Comparison of ENCODE assay signal across 8 mouse cellular contexts in genomic region chr13:54312405-54313185, GRCm38 (mm10). TPM values are rescaled to one million over a fixed set of nuclear protein-coding genes. Genes with fewer than 3 reads are reported as not detected.
DNase-seq lines count a peak whose midpoint lies in the region; ATAC-seq and TF ChIP-seq lines count a peak whose summit lies in the region.

No protein-coding gene starts in this region.

- TF ChIP-seq POLR2A in embryonic fibroblast, embryonic 13.5 days (IDR thresholded peaks at IDR 0.05; ENCODE audit: low read depth, low read length): no peak

- no peaks in the 10 kb centered on the region for H3K9me3 ChIP-seq in forebrain, embryonic 11.5 days (ENCODE audit: control insufficient read depth, low read length)
- no peaks in the 10 kb centered on the region for H3K9me3 ChIP-seq in midbrain, embryonic 15.5 days

- no peak overlapping the region for H3K9ac ChIP-seq in forebrain, embryonic 11.5 days (ENCODE audit: low read length)
- H3K9ac ChIP-seq in midbrain, embryonic 15.5 days: no peak overlapping the region

- peak overlapping the region; percentile 64 for H3K27ac ChIP-seq in layer of hippocampus, adult 2 months
- H3K27ac ChIP-seq in embryonic fibroblast, embryonic 13.5 days (ENCODE audit: insufficient read depth, low read length): peak overlapping the region; percentile 80
- H3K27ac ChIP-seq in forebrain, embryonic 11.5 days (ENCODE audit: low read depth, low read length): no peak overlapping the region
- no peak overlapping the region for H3K27ac ChIP-seq in midbrain, embryonic 15.5 days

- no peak for ATAC-seq in forebrain, embryonic 11.5 days (replicated peaks; ENCODE audit: low FRiP score)
- ATAC-seq in midbrain, embryonic 15.5 days (replicated peaks): no peak

- H3K4me1 ChIP-seq in embryonic fibroblast, embryonic 13.5 days (ENCODE audit: control insufficient read depth, insufficient read depth, low read length): peaks cover 23% of the 10 kb centered on the region
- H3K4me1 ChIP-seq in forebrain, embryonic 11.5 days (replicated peaks; ENCODE audit: control insufficient read depth, insufficient read depth, low read length): no peaks in the 10 kb centered on the region
- H3K4me1 ChIP-seq in midbrain, embryonic 15.5 days: peaks cover 14% of the 10 kb centered on the region

- no peak overlapping the region for H3K4me3 ChIP-seq in layer of hippocampus, adult 2 months
- no peak overlapping the region for H3K4me3 ChIP-seq in embryonic fibroblast, embryonic 13.5 days (ENCODE audit: insufficient read depth, low read length)
- H3K4me3 ChIP-seq in forebrain, embryonic 11.5 days (ENCODE audit: low read depth, low read length): no peak overlapping the region
- no peak overlapping the region for H3K4me3 ChIP-seq in midbrain, embryonic 15.5 days

- peak; percentile 67 to 79 for DNase-seq in layer of hippocampus, adult 2 months (ENCODE audit: low spot score in 2 of 2)
- no peak for DNase-seq in layer of hippocampus, postnatal 14 days (ENCODE audit: low spot score in 2 of 2)
- DNase-seq in heart, postnatal 4 days: peak; percentile 79
- peak; percentile 64 for DNase-seq in lung, postnatal 14 days
- no peak for DNase-seq in retina, embryonic 14.5 days (ENCODE audit: low spot score)
- no peak for DNase-seq in forebrain, embryonic 11.5 days (ENCODE audit: low spot score)

- TF ChIP-seq CTCF in layer of hippocampus, adult 2 months (conservative IDR thresholded peaks at IDR 0.05): no peak
- TF ChIP-seq CTCF in embryonic fibroblast, embryonic 13.5 days (IDR thresholded peaks at IDR 0.05; ENCODE audit: borderline replicate concordance, insufficient read depth, low read length): no peak

- no peak overlapping the region for H3K4me2 ChIP-seq in forebrain, embryonic 11.5 days (ENCODE audit: low read depth, low read length, severe bottlenecking)
- H3K4me2 ChIP-seq in midbrain, embryonic 15.5 days: no peak overlapping the region

- H3K36me3 ChIP-seq in forebrain, embryonic 11.5 days (ENCODE audit: control insufficient read depth, insufficient read depth, low read length): no peaks in the 10 kb centered on the region; the same call in 1 of the 2 replicates
- H3K36me3 ChIP-seq in midbrain, embryonic 15.5 days (replicated peaks): no peaks in the 10 kb centered on the region

- no peaks in the 10 kb centered on the region for H3K27me3 ChIP-seq in forebrain, embryonic 11.5 days (ENCODE audit: control insufficient read depth, insufficient read depth, low read length)
- H3K27me3 ChIP-seq in midbrain, embryonic 15.5 days (replicated peaks): no peaks in the 10 kb centered on the region

- WGBS in forebrain, embryonic 11.5 days: 79% methylated on average over 18 of the region's 18 CpGs
- WGBS in midbrain, embryonic 15.5 days: 82% methylated on average over 18 of the region's 18 CpGs

RNA-seq across cellular contexts. Expression of gene Cplx2, which starts 58.6 kb away (rescaled TPM):
- total RNA-seq in layer of hippocampus, adult 2 months (2021): 1,000 to 10,000 TPM; 1,009 to 1,066 TPM
- 100 to 1,000 TPM; 818 to 860 TPM for total RNA-seq in layer of hippocampus, postnatal 14 days (2021)
- polyA plus RNA-seq in embryonic fibroblast, embryonic 13.5 days (2011; ENCODE audit: insufficient read length, low read depth, missing spikeins): 12.3 and 13.2 TPM in 2 replicates
- 10 to 100 TPM; 12.6 to 12.7 TPM for total RNA-seq in heart, postnatal 4 days (2021)
- 11.8 and 13.3 TPM in 2 replicates for polyA plus RNA-seq in forebrain, embryonic 11.5 days (2014; fragmentation: Nextera tagmentation; extraction: Ambion mirVana)
- polyA plus RNA-seq in midbrain, embryonic 15.5 days (2015; fragmentation: Nextera tagmentation; extraction: Ambion mirVana): 31.1 and 32.8 TPM in 2 replicates

Comparison
In these comparisons a context has a peak if more than half of its experiments do, and no peak if none do; other contexts are left out.
1. DNase-seq: peak in layer of hippocampus, adult 2 months (2 of 2), heart, postnatal 4 days (single experiment) and lung, postnatal 14 days (single experiment); none in layer of hippocampus, postnatal 14 days (0 of 2), retina, embryonic 14.5 days (single experiment) and forebrain, embryonic 11.5 days (single experiment).
2. H3K27ac ChIP-seq: peak in layer of hippocampus, adult 2 months (single experiment) and embryonic fibroblast, embryonic 13.5 days (single experiment); none in forebrain, embryonic 11.5 days (single experiment) and midbrain, embryonic 15.5 days (single experiment).
3. RNA of gene Cplx2, which starts 58.6 kb away (total RNA-seq): 1,009 to 1,066 TPM in layer of hippocampus, adult 2 months and 818 to 860 TPM in layer of hippocampus, postnatal 14 days; 12.6 to 12.7 TPM in heart, postnatal 4 days; every median in the first group is over 10 times any median in the second.